Comparison of ENCODE assay signal across 8 mouse cellular contexts in the genomic region with DNA sequence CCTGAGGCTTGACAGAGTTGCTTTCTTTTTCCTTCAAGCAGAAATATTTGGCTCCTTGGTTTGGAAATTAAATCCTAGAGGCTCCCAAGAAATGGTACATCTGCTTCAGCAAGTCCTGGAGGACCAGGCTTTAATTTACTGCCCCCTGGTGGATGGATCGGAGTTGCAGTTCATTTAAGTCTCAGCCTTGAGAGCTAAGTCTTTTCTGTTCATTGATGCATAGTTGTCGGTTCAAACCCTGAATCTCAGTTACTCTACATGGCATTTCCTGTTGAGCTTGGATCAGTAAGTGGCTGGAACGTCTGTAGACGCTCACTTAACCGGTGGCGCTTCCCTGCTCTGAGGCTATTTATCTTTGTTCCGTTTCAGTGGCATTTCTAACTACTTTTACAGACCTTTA.
A peak's percentile ranks its signal among the peaks of the same experiment; 100 is the strongest.
DNase-seq lines count a peak whose midpoint lies in the region; ATAC-seq and TF ChIP-seq lines count a peak whose summit lies in the region.

No protein-coding gene starts in this region.

- 42% methylated on average over 7 of the region's 7 CpGs for WGBS in hindbrain, embryonic 10.5 days
- WGBS in hindbrain, embryonic 12.5 days, result 38% methylated on average over 7 of the region's 7 CpGs

- intact Hi-C loops in left cerebral cortex, adult 2 months (cut with DNase I), result no loop called here

- no peak overlapping the region for H3K4me3 ChIP-seq in hindbrain, embryonic 10.5 days
- H3K4me3 ChIP-seq in hindbrain, embryonic 12.5 days, result no peak overlapping the region
- H3K4me3 ChIP-seq in left cerebral cortex, adult 2 months, result no peak overlapping the region

- peak; percentile 89 for TF ChIP-seq CTCF in Patski (IDR thresholded peaks at IDR 0.05)
- TF ChIP-seq CTCF in left cerebral cortex, adult 2 months (IDR thresholded peaks at IDR 0.05), result peak; percentile 62

- H3K27me3 ChIP-seq in hindbrain, embryonic 10.5 days (ENCODE audit: insufficient read depth, poor library complexity, severe bottlenecking), result no peaks in the 10 kb centered on the region
- no peaks in the 10 kb centered on the region for H3K27me3 ChIP-seq in hindbrain, embryonic 12.5 days
- no peaks in the 10 kb centered on the region for H3K27me3 ChIP-seq in Patski

- POLR2A ChIA-PET in Patski (lab: Charles Lee), result no interaction called here

- no peak overlapping the region for H3K27ac ChIP-seq in hindbrain, embryonic 10.5 days
- H3K27ac ChIP-seq in hindbrain, embryonic 12.5 days, result no peak overlapping the region
- no peak overlapping the region for H3K27ac ChIP-seq in left cerebral cortex, adult 2 months

- CTCF ChIA-PET in Patski (lab: Charles Lee), result interaction anchor here (1.1 to 1.5 kb wide), 5 partner anchors 9 to 425 kb away, joined by 3 to 6 read pairs (median 4); no protein-coding TSS in a partner anchor

- no peaks in the 10 kb centered on the region for H3K36me3 ChIP-seq in hindbrain, embryonic 10.5 days
- H3K36me3 ChIP-seq in hindbrain, embryonic 12.5 days, result no peaks in the 10 kb centered on the region

- in situ Hi-C loops in Patski (cut with MboI; ENCODE audit: low pct_unique_long_range_greater_than_20kb), result loop anchor here (10.0 kb wide), 1 partner anchor 154 kb away; no protein-coding TSS in a partner anchor

- H3K9me3 ChIP-seq in hindbrain, embryonic 10.5 days, result no peaks in the 10 kb centered on the region
- no peaks in the 10 kb centered on the region for H3K9me3 ChIP-seq in hindbrain, embryonic 12.5 days (replicated peaks)

- no peak for ATAC-seq in hindbrain, embryonic 12.5 days (ENCODE audit: low FRiP score)
- peak; percentile 91 for ATAC-seq in Patski
- ATAC-seq in common myeloid progenitor, adult 5-6 weeks (replicated peaks; ENCODE audit: low read depth, poor library complexity, severe bottlenecking), result peak; percentile 72; the same call in 1 of the 2 replicates

- no peaks in the 10 kb centered on the region for H3K4me1 ChIP-seq in hindbrain, embryonic 10.5 days (replicated peaks)
- H3K4me1 ChIP-seq in hindbrain, embryonic 12.5 days, result no peaks in the 10 kb centered on the region

- peak; percentile 62 for DNase-seq in hindbrain, embryonic 10.5 days (ENCODE audit: low spot score)
- no peak for DNase-seq in Patski (ENCODE audit: low read depth, low spot score)
- DNase-seq in heart, postnatal 4 days, result peak; percentile 77
- DNase-seq in left cerebral cortex, adult 2 months (ENCODE audit: extremely low spot score in 1 of 2, low spot score in 2 of 2), result peak; percentile 32 to 52
- peak; percentile 54 for DNase-seq in ovary, postnatal 14 days (ENCODE audit: low spot score)
- peak; percentile 29 for DNase-seq in urinary bladder, adult 2 months (ENCODE audit: low spot score)

- no peak overlapping the region for H3K4me2 ChIP-seq in hindbrain, embryonic 12.5 days (replicated peaks)

- no peak overlapping the region for H3K9ac ChIP-seq in hindbrain, embryonic 12.5 days
